Mouse (Mus musculus) embryonic stem cell, embryonic (primary cell): ENCODE results near the gene Crb1.
"Not testable (repeated sequence)": the region's sequence is repeated elsewhere in the genome, so short reads cannot be mapped to it uniquely, and the experiment has no call there.

Experiments
- CTCF ChIA-PET, 4 experiments: fragments of 300-600 bp in 2 of 4; fragments of 350-600 bp in 2 of 4; sonication (Branson Sonifier 250); formaldehyde crosslinking; loops; one replicate each; lab custom pipeline; 2022; ENCODE audit warnings: inconsistent platforms in 2 of 4; lab: Charles Lee
- POLR2A ChIA-PET, 4 experiments: fragments of 300-600 bp in 2 of 4; fragments of 350-600 bp in 2 of 4; sonication (Branson Sonifier 250); formaldehyde crosslinking; loops; one replicate each; lab custom pipeline; 2022; ENCODE audit warnings: antibody characterized with exemption in 4 of 4, inconsistent platforms in 1 of 4; lab: Charles Lee

Crb1 gene

GRCm38 (mm10) chr1:139346602-139347371 lies 30.1 kb downstream of the Crb1 start:
- CTCF ChIA-PET: no interaction called here
- POLR2A ChIA-PET: no interaction called here

GRCm38 (mm10) chr1:139346030-139346601 lies 30.8 kb downstream of the Crb1 start:
- ChIA-PET POLR2A (no interaction called here), CTCF (interaction anchor here in 1 of 4 experiments (0.6 kb wide), 1 partner anchor 594 kb away, joined by 3 read pairs; no protein-coding TSS in a partner anchor)

GRCm38 (mm10) chr1:139340178-139340859 lies 36.6 kb downstream of the Crb1 start:
- POLR2A ChIA-PET: no interaction called here
- CTCF ChIA-PET: interaction anchor here in 1 of 4 experiments (0.6 kb wide), 1 partner anchor 29 kb away, joined by 3 read pairs; no protein-coding TSS in a partner anchor

GRCm38 (mm10) chr1:139336997-139337396 lies 39.9 kb downstream of the Crb1 start:
- ChIA-PET CTCF (no interaction called here), POLR2A (interaction anchor here in 1 of 4 experiments (0.6 kb wide), 1 partner anchor 20 kb away, joined by 3 read pairs; no protein-coding TSS in a partner anchor)

- ChIA-PET CTCF (no interaction called here), POLR2A (no interaction called here)
Measured at GRCm38 (mm10) chr1:139328811-139329210, 48.1 kb downstream of the Crb1 start.

GRCm38 (mm10) chr1:139328286-139328685 lies 48.6 kb downstream of the Crb1 start:
- ChIA-PET POLR2A (no interaction called here), CTCF (no interaction called here)

GRCm38 (mm10) chr1:139325378-139325777 lies 51.5 kb downstream of the Crb1 start:
- ChIA-PET CTCF (no interaction called here), POLR2A (no interaction called here)

- CTCF ChIA-PET: no interaction called here
- POLR2A ChIA-PET: no interaction called here
Measured at GRCm38 (mm10) chr1:139319798-139320197, 57.1 kb downstream of the Crb1 start.

- ChIA-PET POLR2A (no interaction called here), CTCF (no interaction called here)
Measured at GRCm38 (mm10) chr1:139314297-139314874, 62.5 kb downstream of the Crb1 start.

- ChIA-PET POLR2A (no interaction called here), CTCF (no interaction called here)
Measured at GRCm38 (mm10) chr1:139308915-139309314, 68.0 kb downstream of the Crb1 start.

GRCm38 (mm10) chr1:139302519-139302918 lies 74.4 kb downstream of the Crb1 start:
- POLR2A ChIA-PET: interaction anchor here in 1 of 4 experiments (1.0 kb wide), 1 partner anchor 9 kb away, joined by 3 read pairs; no protein-coding TSS in a partner anchor
- CTCF ChIA-PET: not testable (repeated sequence)

- CTCF ChIA-PET: no interaction called here
- POLR2A ChIA-PET: interaction anchor here in 1 of 4 experiments (1.0 kb wide), 1 partner anchor 9 kb away, joined by 3 read pairs; no protein-coding TSS in a partner anchor
Measured at GRCm38 (mm10) chr1:139301830-139302229, 75.1 kb downstream of the Crb1 start.

GRCm38 (mm10) chr1:139292023-139292422 lies 84.9 kb downstream of the Crb1 start:
- POLR2A ChIA-PET: no interaction called here

GRCm38 (mm10) chr1:139291593-139291992 lies 85.3 kb downstream of the Crb1 start:
- ChIA-PET CTCF (no interaction called here), POLR2A (no interaction called here)

More at GRCm38 (mm10) chr1:139292023-139292422, 84.9 kb downstream of the Crb1 start:
- CTCF ChIA-PET: interaction anchor here in 1 of 4 experiments (0.6 kb wide), 1 partner anchor 130 kb away, joined by 4 read pairs; no protein-coding TSS in a partner anchor

GRCm38 (mm10) chr1:139276619-139277320 lies 100.1 kb downstream of the Crb1 start:
- ChIA-PET CTCF (no interaction called here), POLR2A (no interaction called here)

GRCm38 (mm10) chr1:139267844-139268243 lies 109.1 kb downstream of the Crb1 start:
- ChIA-PET CTCF (interaction anchor here in 2 of 4 experiments (0.6 to 1.7 kb wide), 3 partner anchors 20 to 938 kb away, joined by 3 read pairs; no protein-coding TSS in a partner anchor), POLR2A (interaction anchor here in 1 of 4 experiments (0.6 kb wide), 1 partner anchor 106 kb away, joined by 11 read pairs; no protein-coding TSS in a partner anchor)

- ChIA-PET POLR2A (no interaction called here), CTCF (no interaction called here)
Measured at GRCm38 (mm10) chr1:139264245-139264644, 112.7 kb downstream of the Crb1 start.

- ChIA-PET POLR2A (no interaction called here), CTCF (no interaction called here)
Measured at GRCm38 (mm10) chr1:139263158-139263557, 113.7 kb downstream of the Crb1 start.

- CTCF ChIA-PET: no interaction called here
- POLR2A ChIA-PET: no interaction called here
Measured at GRCm38 (mm10) chr1:139255581-139255980, 121.3 kb downstream of the Crb1 start.
